ENCODE assay signal across 15 mouse cellular contexts in the genomic region with DNA sequence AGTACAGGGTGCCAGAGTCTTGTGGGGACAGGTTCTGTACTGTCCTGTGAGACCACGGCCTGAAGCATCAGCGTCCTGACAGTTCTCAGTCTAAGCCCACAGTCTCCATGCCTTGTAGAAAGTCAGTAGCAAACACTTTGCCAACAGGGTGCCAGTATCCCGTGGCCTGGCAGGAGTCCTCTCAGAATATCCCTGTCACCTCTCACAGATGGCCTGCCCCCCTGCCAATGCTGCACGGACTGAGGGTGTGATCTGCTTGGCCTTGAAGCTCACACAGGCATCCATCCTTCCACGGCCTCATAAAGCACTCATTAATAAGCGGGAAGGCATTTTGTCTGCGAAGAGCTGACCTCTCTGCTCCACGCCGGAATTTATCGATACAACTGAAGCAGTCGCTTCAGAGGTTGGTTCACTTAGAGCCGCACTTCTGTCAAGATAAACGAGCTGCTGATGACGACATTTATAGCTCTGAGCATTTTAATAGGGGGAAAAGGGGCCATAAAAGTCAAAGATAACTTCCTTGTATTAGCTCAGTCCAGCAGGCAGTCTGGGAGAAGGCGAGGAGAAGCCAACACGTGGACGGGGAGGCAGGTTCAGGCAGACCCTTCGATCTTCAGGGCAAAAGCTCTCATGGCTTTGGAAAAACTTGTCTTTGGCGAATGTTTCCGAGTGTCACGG. TPM values are rescaled to one million over a fixed set of nuclear protein-coding genes. Genes with fewer than 3 reads are reported as not detected.
DNase-seq lines count a peak whose midpoint lies in the region; ATAC-seq and TF ChIP-seq lines count a peak whose summit lies in the region.
"Had no signal": no experiment of that assay in that cellular context is flagged by ENCODE, and none has a peak within 500 bp of the region (broad histone marks: within the 10 kb centered on the region; RNA-seq: fewer than 3 reads in every experiment).

No protein-coding gene starts in this region.

- intact Hi-C loops in gastrocnemius, adult 2 months (cut with DNase I), result no loop called here

- H3K4me1 ChIP-seq in midbrain, embryonic 13.5 days (replicated peaks), result peaks cover 55% of the 10 kb centered on the region
- peaks cover 29% of the 10 kb centered on the region for H3K4me1 ChIP-seq in midbrain, embryonic 14.5 days (ENCODE audit: control insufficient read depth, insufficient read depth, low read length)
- H3K4me1 ChIP-seq: heart, embryonic 13.5 days had no signal

- no peak overlapping the region for H3K4me3 ChIP-seq in midbrain, embryonic 13.5 days (replicated peaks)
- no peak overlapping the region for H3K4me3 ChIP-seq in midbrain, embryonic 14.5 days (replicated peaks; ENCODE audit: low read depth, low read length)
- no peak overlapping the region for H3K4me3 ChIP-seq in gastrocnemius, adult 2 months
- H3K4me3 ChIP-seq: heart, embryonic 13.5 days; hindbrain, embryonic 15.5 days had no signal

- H3K4me2 ChIP-seq in midbrain, embryonic 13.5 days (replicated peaks), result no peak overlapping the region
- H3K4me2 ChIP-seq in midbrain, embryonic 14.5 days (ENCODE audit: low read length), result no peak overlapping the region
- H3K4me2 ChIP-seq: heart, embryonic 13.5 days; hindbrain, embryonic 15.5 days had no signal

- no peak for DNase-seq in midbrain, embryonic 14.5 days
- DNase-seq in embryo, embryonic 10.5 days (ENCODE audit: low spot score), result peak; percentile 37
- peak; percentile 48 for DNase-seq in large intestine, adult 2 months (ENCODE audit: low read depth, low spot score)
- DNase-seq in right cerebral cortex, adult 2 months (ENCODE audit: low spot score in 2 of 2), result no peak
- no peak for DNase-seq in liver
- DNase-seq in gastrocnemius, adult 2 months, result no peak
- DNase-seq: forebrain, postnatal 0 days; gastrocnemius, postnatal 14 days; lung, postnatal 10 days had no signal

- H3K27ac ChIP-seq in midbrain, embryonic 13.5 days, result 0 out of 2 replicates have a peak overlapping the region, but pooled peaks have one; percentile 25
- H3K27ac ChIP-seq in midbrain, embryonic 14.5 days (replicated peaks; ENCODE audit: low read depth, low read length), result no peak overlapping the region
- H3K27ac ChIP-seq in gastrocnemius, adult 2 months, result no peak overlapping the region
- H3K27ac ChIP-seq: heart, embryonic 13.5 days; hindbrain, embryonic 15.5 days; kidney, postnatal 0 days; liver, embryonic 14.5 days had no signal

- WGBS in midbrain, embryonic 13.5 days, result 80% methylated on average over 21 of the region's 21 CpGs
- 80% methylated on average over 21 of the region's 21 CpGs for WGBS in midbrain, embryonic 14.5 days
- 18% methylated on average over 21 of the region's 21 CpGs for whole genome bisulfite sequencing in large intestine, adult 2 months

- peaks cover 41% of the 10 kb centered on the region for H3K36me3 ChIP-seq in midbrain, embryonic 13.5 days
- peaks cover 33% of the 10 kb centered on the region for H3K36me3 ChIP-seq in midbrain, embryonic 14.5 days (ENCODE audit: control insufficient read depth, insufficient read depth, low read length)
- H3K36me3 ChIP-seq: heart, embryonic 13.5 days had no signal

- H3K9ac ChIP-seq in midbrain, embryonic 13.5 days (replicated peaks), result no peak overlapping the region
- H3K9ac ChIP-seq in midbrain, embryonic 14.5 days (replicated peaks; ENCODE audit: low read length), result no peak overlapping the region
- H3K9ac ChIP-seq: forebrain, postnatal 0 days; heart, embryonic 13.5 days; hindbrain, embryonic 15.5 days; liver, embryonic 14.5 days had no signal

- no peak for ATAC-seq in midbrain, embryonic 13.5 days
- no peak for ATAC-seq in midbrain, embryonic 14.5 days (ENCODE audit: low FRiP score, low TSS enrichment)
- ATAC-seq: activated CD4-positive, CD25-positive, alpha-beta regulatory T cell, adult 4 months; forebrain, postnatal 0 days had no signal

- H3K27me3 ChIP-seq in midbrain, embryonic 13.5 days, result no peaks in the 10 kb centered on the region
- no peaks in the 10 kb centered on the region for H3K27me3 ChIP-seq in midbrain, embryonic 14.5 days (ENCODE audit: control insufficient read depth, insufficient read depth, low read length)
- H3K27me3 ChIP-seq: heart, embryonic 13.5 days; hindbrain, embryonic 15.5 days had no signal

- H3K9me3 ChIP-seq in midbrain, embryonic 13.5 days, result no peaks in the 10 kb centered on the region
- no peaks in the 10 kb centered on the region for H3K9me3 ChIP-seq in midbrain, embryonic 14.5 days (ENCODE audit: control insufficient read depth, low read length)
- H3K9me3 ChIP-seq: heart, embryonic 13.5 days; hindbrain, embryonic 15.5 days had no signal

- TF ChIP-seq CTCF in gastrocnemius, adult 2 months (IDR thresholded peaks at IDR 0.05), result no peak

RNA-seq across cellular contexts. Expression of gene Phf21b, which starts 46.4 kb away (rescaled TPM):
- 16.2 and 18.8 TPM in 2 replicates for polyA plus RNA-seq in midbrain, embryonic 13.5 days (2015; fragmentation: Nextera tagmentation; extraction: Ambion mirVana)
- polyA plus RNA-seq in midbrain, embryonic 14.5 days (2014; fragmentation: Nextera tagmentation; extraction: Ambion mirVana), result 21.7 and 27.4 TPM in 2 replicates
- 4.4 and 8.8 TPM in 2 replicates for polyA plus RNA-seq in large intestine, adult 2 months (2012; rRNA removed)
- under 1 TPM; 0.39 to 0.41 TPM for total RNA-seq in gastrocnemius, adult 2 months (2021)

Comparison
In these comparisons a context has a peak if more than half of its experiments do, and no peak if none do; other contexts are left out.
1. DNase-seq: peak in embryo, embryonic 10.5 days (single experiment) and large intestine, adult 2 months (single experiment); none in midbrain, embryonic 14.5 days (single experiment), right cerebral cortex, adult 2 months (0 of 2), liver (single experiment) and gastrocnemius, adult 2 months (single experiment).